Mouse (Mus musculus) liver, adult 10 weeks (tissue): ENCODE results near the gene Asb16. TPM values are rescaled to one million over a fixed set of nuclear protein-coding genes. Genes with fewer than 3 reads are reported as not detected.

Experiments
- polyA plus RNA-seq: library from polyadenylated mRNA; stranded (reverse); fragments of 350-450 nt; fragmentation: Illumina TruSeq; extraction: RNeasy Lipid Tissue Mini Kit (QIAGEN cat#74804); gene quantifications from one replicate; pipeline ENCODE4 v1.2.3, GENCODE M21; 2014; ENCODE audit warnings: low read depth, low replicate concordance

Gene Asb16
- not detected for polyA plus RNA-seq

GRCm38 (mm10) chr11:102268520-102269244, at the start of gene Asb16:
Gene Asb16, plus strand, starts transcription at chr11:102268743.

GRCm38 (mm10) chr11:102230006-102230741, 38.4 kb upstream of the Asb16 start, which contains the start of gene Hdac5:
Gene Hdac5, minus strand, starts transcription at chr11:102230166.

DNA sequence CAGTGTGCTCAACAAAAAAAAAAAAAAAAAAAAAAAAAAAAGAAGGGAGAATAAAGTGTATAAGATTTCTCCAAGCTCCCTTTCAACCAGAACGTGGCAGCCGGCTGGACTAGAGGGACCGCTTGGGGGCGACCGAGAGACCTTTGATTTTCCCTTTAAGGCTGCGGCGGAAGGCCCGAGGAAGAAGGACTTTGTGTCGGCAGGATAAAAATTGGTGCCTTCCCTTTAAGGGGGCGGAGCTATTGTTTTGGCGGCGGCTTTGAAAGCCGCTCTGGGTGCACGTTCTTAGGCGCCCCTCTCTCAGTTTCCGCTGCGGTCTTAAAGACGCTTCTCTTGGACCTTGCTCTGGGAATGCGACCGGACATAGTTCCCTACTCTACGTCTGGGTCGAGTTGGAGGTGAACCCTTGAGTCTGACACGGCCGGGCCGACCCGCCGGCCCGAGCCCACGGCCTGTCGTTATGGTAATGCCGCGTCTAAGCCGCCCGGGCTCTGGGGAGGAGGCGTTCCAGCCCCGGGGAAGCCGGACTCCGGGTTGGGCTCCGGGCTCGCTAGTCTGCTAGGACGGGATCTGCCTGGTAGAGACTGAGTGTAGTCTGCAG, 19.8 kb upstream of the Asb16 start, which contains the start of gene BC030867:
BC030867 (plus strand) TSS at position 253 of the 601 bp plus-strand sequence.

DNA sequence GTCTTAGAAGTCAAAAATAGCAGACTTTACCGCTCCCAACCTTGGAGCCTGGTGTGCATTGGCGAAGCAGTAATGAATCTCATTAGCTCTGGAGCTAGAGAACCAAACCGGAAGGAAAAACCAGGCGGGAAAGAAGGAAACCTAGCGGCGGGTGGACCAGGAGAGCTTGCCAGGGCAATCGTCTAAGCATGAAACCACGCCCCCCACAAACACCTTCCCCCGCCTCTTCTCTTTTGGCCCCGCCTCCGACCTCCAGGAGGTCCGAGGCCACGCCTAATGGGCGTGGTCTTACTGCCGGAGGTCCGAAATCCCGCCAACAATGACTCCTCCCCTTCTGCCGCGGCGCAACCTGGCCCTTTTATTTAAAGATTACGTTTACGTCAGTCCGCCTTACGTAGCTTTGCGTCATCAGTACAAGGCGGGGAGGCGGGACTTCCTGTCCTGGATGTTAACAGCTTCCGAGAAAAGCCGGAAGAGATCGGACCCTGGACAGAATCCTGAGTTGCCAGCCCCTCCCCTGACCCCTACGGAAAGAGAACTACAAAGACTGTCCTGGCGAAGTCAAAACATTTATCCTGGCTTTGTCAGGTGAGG, 16.1 kb downstream of the Asb16 start, which contains the start of gene Tmub2:
Tmub2 (plus strand) TSS at position 431 of the 594 bp plus-strand sequence.

DNA sequence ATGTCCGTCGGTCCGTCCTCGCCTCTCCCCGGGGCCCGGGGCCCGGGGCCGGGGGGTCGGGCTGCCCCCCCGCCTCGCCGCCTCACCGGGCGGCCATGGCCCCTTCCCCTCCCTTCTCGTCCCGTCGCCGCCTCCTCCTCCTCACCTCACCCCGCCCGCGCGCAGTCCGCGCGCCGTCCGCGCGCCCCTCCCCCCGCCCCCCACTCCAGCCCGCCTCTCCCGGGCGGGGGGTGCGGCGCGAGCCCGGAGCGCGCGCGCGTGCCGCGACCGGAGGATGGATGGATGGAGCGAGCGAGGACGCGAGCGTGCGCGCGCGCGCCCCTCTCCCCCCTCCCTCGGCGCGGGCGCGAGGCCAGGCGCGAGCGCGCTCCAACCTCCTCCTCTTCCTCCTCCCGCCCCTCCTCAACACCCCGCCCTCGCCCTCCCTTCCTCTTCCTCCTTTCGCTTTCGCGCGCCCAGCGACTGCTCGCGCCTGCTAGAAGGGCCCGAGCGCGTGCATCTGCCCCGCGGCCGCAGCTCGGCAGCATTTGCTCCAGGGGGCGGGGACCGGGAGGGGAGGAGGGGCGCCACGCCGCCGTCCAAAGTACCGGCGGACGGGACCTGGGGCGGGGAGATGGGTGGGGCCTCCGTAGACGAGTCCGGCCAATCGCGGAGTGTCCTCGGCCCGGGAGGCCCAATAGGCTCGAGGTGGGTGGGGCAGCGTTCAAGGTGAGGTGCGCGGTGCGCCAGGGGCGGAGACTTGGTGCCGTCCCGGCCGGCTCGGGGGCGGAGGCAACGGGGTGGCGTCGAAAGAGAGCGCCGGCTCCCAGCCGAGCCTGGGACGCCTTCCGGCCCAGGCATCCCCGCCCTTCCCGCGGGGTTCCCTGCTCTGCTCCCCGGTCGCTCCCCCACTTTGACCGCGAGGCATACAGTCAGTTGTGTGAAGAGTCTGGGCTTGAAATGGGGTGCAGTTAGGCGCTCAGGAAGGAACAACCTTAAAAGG, 28.2 kb downstream of the Asb16 start, which contains the start of gene Atxn7l3:
Atxn7l3 (minus strand) TSS at position 141 of the 982 bp plus-strand sequence.

GRCm38 (mm10) chr11:102319410-102319792, 50.9 kb downstream of the Asb16 start, which contains the start of gene Ubtf:
Gene Ubtf, minus strand, starts transcription at chr11:102319742.

Other genes starting within 250 kb of the Asb16 start
- gene Mpp3, start 240.3 kb upstream of the Asb16 start, polyA plus RNA-seq, result not detected
- gene Cd300lg, start 227.2 kb upstream of the Asb16 start, polyA plus RNA-seq, result 8.8 TPM
- not detected for gene Mpp2, start 180.2 kb upstream of the Asb16 start, polyA plus RNA-seq
- gene Ppy, start 167.4 kb upstream of the Asb16 start, polyA plus RNA-seq, result not detected
- gene Pyy, start 160.9 kb upstream of the Asb16 start, polyA plus RNA-seq, result not detected
- gene Nags, start 123.2 kb upstream of the Asb16 start, polyA plus RNA-seq, result 3.0 TPM
- gene Tmem101, start 112.3 kb upstream of the Asb16 start, polyA plus RNA-seq, result 1.9 TPM
- 28.2 TPM for gene Lsm12, start 83.4 kb upstream of the Asb16 start, polyA plus RNA-seq
- not detected for gene G6pc3, start 79.1 kb upstream of the Asb16 start, polyA plus RNA-seq
- gene Hdac5, start 38.6 kb upstream of the Asb16 start, polyA plus RNA-seq, result 3.7 TPM
- gene BC030867, start 19.9 kb upstream of the Asb16 start, polyA plus RNA-seq, result not detected
- 3.8 TPM for gene Tmub2, start 16.2 kb downstream of the Asb16 start, polyA plus RNA-seq
- 3.3 TPM for gene Atxn7l3, start 27.9 kb downstream of the Asb16 start, polyA plus RNA-seq
- 12.1 TPM for gene Ubtf, start 51.0 kb downstream of the Asb16 start, polyA plus RNA-seq
- gene Slc4a1, start 97.5 kb downstream of the Asb16 start, polyA plus RNA-seq, result not detected
- gene Rundc3a, start 124.7 kb downstream of the Asb16 start, polyA plus RNA-seq, result not detected
- gene Slc25a39, start 139.2 kb downstream of the Asb16 start, polyA plus RNA-seq, result 57.4 TPM
- gene Grn, start 161.6 kb downstream of the Asb16 start, polyA plus RNA-seq, result 12.5 TPM
- not detected for gene Fam171a2, start 178.9 kb downstream of the Asb16 start, polyA plus RNA-seq
- not detected for gene Itga2b, start 201.4 kb downstream of the Asb16 start, polyA plus RNA-seq